Mouse (Mus musculus) stomach, embryonic 16.5 days (tissue): ENCODE measurements around the gene Pard3b. TPM values are rescaled to one million over a fixed set of nuclear protein-coding genes. Genes with fewer than 3 reads are reported as not detected.

ENCODE experiments used
- ATAC-seq: fragments of 200-750 bp; cut with Nextera tagmentation; 2 replicates; pipeline ENCODE4 v1.8.0; 2017; ENCODE audit warnings: moderate number of reproducible peaks, moderate TSS enrichment; ENCODE audit not compliant: insufficient read depth, low FRiP score
- H3K27ac ChIP-seq: fragments of 300-500 bp; sonication (generic); 2 replicates; pipeline ENCODE4 v1.5.1; 2014; ENCODE audit warnings: low read length
- H3K27me3 ChIP-seq: fragments of 300-500 bp; sonication (generic); 2 replicates; pipeline ENCODE4 v1.6.1; 2014; ENCODE audit warnings: low read length, control low read depth, mixed read lengths; ENCODE audit not compliant: control insufficient read depth, insufficient read depth
- H3K36me3 ChIP-seq: fragments of 300-500 bp; sonication (generic); 2 replicates; pipeline ENCODE4 v1.6.1; 2014; ENCODE audit warnings: low read length; ENCODE audit not compliant: control insufficient read depth, insufficient read depth
- H3K4me1 ChIP-seq: fragments of 300-500 bp; sonication (generic); 2 replicates; pipeline ENCODE4 v1.6.1; 2014; ENCODE audit warnings: low read length, control low read depth, mixed read lengths; ENCODE audit not compliant: control insufficient read depth, insufficient read depth
- H3K4me2 ChIP-seq: fragments of 300-500 bp; sonication (generic); 2 replicates; pipeline ENCODE4 v1.6.1; 2014; ENCODE audit warnings: low read depth, low read length, mixed read lengths
- H3K4me3 ChIP-seq: fragments of 300-500 bp; sonication (generic); replicated peaks from 2 replicates; pipeline ENCODE4 v1.5.1; 2014; ENCODE audit warnings: mild to moderate bottlenecking, low read length
- H3K9ac ChIP-seq: fragments of 300-500 bp; sonication (generic); 2 replicates; pipeline ENCODE4 v1.6.1; 2014; ENCODE audit warnings: low read length
- H3K9me3 ChIP-seq: fragments of 300-500 bp; sonication (generic); replicated peaks from 2 replicates; pipeline ENCODE4 v1.6.1; 2016; ENCODE audit warnings: low read length, control low read depth; ENCODE audit not compliant: control insufficient read depth
- WGBS: fragments of 180-500 bp; shearing (Covaris S2); extraction: QIAGEN DNeasy Blood & Tissue Kit; methylation state at CpG from one replicate; pipeline ENCODE4 v1.1.7; 2014; 5-methylcytosine and 5-hydroxymethylcytosine counted together
- polyA plus RNA-seq: library from polyadenylated mRNA; unstranded; fragments of >200 nt; fragmentation: Nextera tagmentation; extraction: Ambion mirVana; gene quantifications from 2 replicates; pipeline ENCODE4 v1.2.1, GENCODE M21; 2015

The Pard3b gene
- polyA plus RNA-seq, 1 experiment from 2014 or later, result 15.7 TPM

- 74% methylated on average over 1 of the region's 1 CpGs for WGBS
- no peaks in the 10 kb centered on the region for H3K27me3 ChIP-seq
- no peak overlapping the region for H3K9ac ChIP-seq
- no peak overlapping the region for H3K4me3 ChIP-seq
- no peak overlapping the region for H3K4me2 ChIP-seq
- ATAC-seq, result no peak
- H3K4me1 ChIP-seq, result no peaks in the 10 kb centered on the region
- no peaks in the 10 kb centered on the region for H3K36me3 ChIP-seq
- no peak overlapping the region for H3K27ac ChIP-seq
- H3K9me3 ChIP-seq, result no peaks in the 10 kb centered on the region
These were observed 517.3 kb downstream of the Pard3b start for GRCm38 (mm10) chr1:62155970-62156369.

GRCm38 (mm10) chr1:62159592-62159991, 521.0 kb downstream of the Pard3b start:
- 88% methylated on average over 2 of the region's 2 CpGs for WGBS
- H3K27me3 ChIP-seq, result no peaks in the 10 kb centered on the region
- H3K4me2 ChIP-seq, result no peak overlapping the region
- H3K4me1 ChIP-seq, result no peaks in the 10 kb centered on the region
- no peak overlapping the region for H3K4me3 ChIP-seq
- H3K36me3 ChIP-seq, result no peaks in the 10 kb centered on the region
- no peak overlapping the region for H3K9ac ChIP-seq
- no peaks in the 10 kb centered on the region for H3K9me3 ChIP-seq
- ATAC-seq, result no peak
- no peak overlapping the region for H3K27ac ChIP-seq

- Histone ChIP-seq H3K4me3 (no peak overlapping the region), H3K4me1 (0 out of 2 replicates have a peak, but pooled peaks cover 4% of the 10 kb centered on the region), H3K36me3 (no peaks in the 10 kb centered on the region), H3K9me3 (no peaks in the 10 kb centered on the region), H3K9ac (no peak overlapping the region), H3K27me3 (no peaks in the 10 kb centered on the region), H3K27ac (no peak overlapping the region), H3K4me2 (no peak overlapping the region)
- ATAC-seq, result peak; percentile 64; the same call in 1 of the 2 replicates
- 56% methylated on average over 1 of the region's 1 CpGs for WGBS
These were observed 536.5 kb downstream of the Pard3b start for GRCm38 (mm10) chr1:62175013-62175640.

- no peak overlapping the region for H3K4me2 ChIP-seq
- WGBS, result 20% methylated on average over 5 of the region's 5 CpGs
- H3K4me1 ChIP-seq, result no peaks in the 10 kb centered on the region
- no peak overlapping the region for H3K4me3 ChIP-seq
- H3K9me3 ChIP-seq, result no peaks in the 10 kb centered on the region
- peak overlapping the region; percentile 29 for H3K27ac ChIP-seq
- H3K36me3 ChIP-seq, result no peaks in the 10 kb centered on the region
- H3K9ac ChIP-seq, result no peak overlapping the region
- no peak for ATAC-seq
- no peaks in the 10 kb centered on the region for H3K27me3 ChIP-seq
These were observed 543.0 kb downstream of the Pard3b start for GRCm38 (mm10) chr1:62181638-62182037.

GRCm38 (mm10) chr1:62182634-62183033, 544.0 kb downstream of the Pard3b start:
- H3K9ac ChIP-seq, result no peak overlapping the region
- H3K9me3 ChIP-seq, result no peaks in the 10 kb centered on the region
- no peaks in the 10 kb centered on the region for H3K36me3 ChIP-seq
- whole genome bisulfite sequencing, result 48% methylated on average over 3 of the region's 3 CpGs
- ATAC-seq, result no peak
- H3K27me3 ChIP-seq, result no peaks in the 10 kb centered on the region
- no peak overlapping the region for H3K4me3 ChIP-seq
- no peak overlapping the region for H3K27ac ChIP-seq
- H3K4me1 ChIP-seq, result no peaks in the 10 kb centered on the region
- no peak overlapping the region for H3K4me2 ChIP-seq

- Histone ChIP-seq H3K9me3 (no peaks in the 10 kb centered on the region), H3K4me1 (no peaks in the 10 kb centered on the region), H3K9ac (no peak overlapping the region), H3K36me3 (no peaks in the 10 kb centered on the region), H3K27ac (no peak overlapping the region), H3K27me3 (no peaks in the 10 kb centered on the region), H3K4me3 (no peak overlapping the region), H3K4me2 (no peak overlapping the region)
- 56% methylated on average over 1 of the region's 1 CpGs for WGBS
- no peak for ATAC-seq
These were observed 552.2 kb downstream of the Pard3b start for GRCm38 (mm10) chr1:62190786-62191185.

- 77% methylated on average over 8 of the region's 8 CpGs for WGBS
- H3K36me3 ChIP-seq, result no peaks in the 10 kb centered on the region
- H3K27ac ChIP-seq, result no peak overlapping the region
- no peak overlapping the region for H3K9ac ChIP-seq
- H3K4me2 ChIP-seq, result no peak overlapping the region
- H3K4me1 ChIP-seq, result no peaks in the 10 kb centered on the region
- H3K4me3 ChIP-seq, result no peak overlapping the region
- H3K27me3 ChIP-seq, result no peaks in the 10 kb centered on the region
- ATAC-seq, result no peak
- H3K9me3 ChIP-seq, result no peaks in the 10 kb centered on the region
These were observed 558.9 kb downstream of the Pard3b start for GRCm38 (mm10) chr1:62197515-62197914.

GRCm38 (mm10) chr1:62200919-62201318, 562.3 kb downstream of the Pard3b start:
- 62% methylated on average over 1 of the region's 1 CpGs for WGBS

GRCm38 (mm10) chr1:62201686-62202257, 563.1 kb downstream of the Pard3b start:
- ATAC-seq, result no peak
- Histone ChIP-seq H3K4me1 (no peaks in the 10 kb centered on the region), H3K4me3 (no peak overlapping the region), H3K9ac (no peak overlapping the region), H3K27me3 (no peaks in the 10 kb centered on the region), H3K36me3 (no peaks in the 10 kb centered on the region), H3K27ac (no peak overlapping the region), H3K4me2 (no peak overlapping the region), H3K9me3 (no peaks in the 10 kb centered on the region)
- WGBS, result 43% methylated on average over 2 of the region's 2 CpGs

More at GRCm38 (mm10) chr1:62200919-62201318, 562.3 kb downstream of the Pard3b start:
- no peak for ATAC-seq
- H3K4me2 ChIP-seq, result no peak overlapping the region
- H3K36me3 ChIP-seq, result no peaks in the 10 kb centered on the region
- H3K9me3 ChIP-seq, result no peaks in the 10 kb centered on the region
- H3K27me3 ChIP-seq, result no peaks in the 10 kb centered on the region
- no peak overlapping the region for H3K9ac ChIP-seq
- no peaks in the 10 kb centered on the region for H3K4me1 ChIP-seq
- H3K4me3 ChIP-seq, result no peak overlapping the region
- no peak overlapping the region for H3K27ac ChIP-seq
